Mouse (Mus musculus) gastrocnemius, adult 2 months (tissue): ENCODE measurements at regions not wholly inside any gene's neighbourhood (a gene's known extent, or its start where the extent isn't known, plus 50 kb on each side); places are given as distances from the start of the nearest gene placed in this dataset.
"Not testable (repeated sequence)": the region's sequence is repeated elsewhere in the genome, so short reads cannot be mapped to it uniquely, and the experiment has no call there.

ENCODE experiments used
- DNase-seq: peaks from one replicate; pipeline ENCODE4 v3.0.0; 2022
- H3K27ac ChIP-seq: fragments of 200-600 bp; 2 replicates; pipeline ENCODE4 v1.8.1; 2022; ENCODE audit warnings: mild to moderate bottlenecking
- H3K4me3 ChIP-seq: fragments of 200-600 bp; 2 replicates; pipeline ENCODE4 v1.8.1; 2022; ENCODE audit warnings: mild to moderate bottlenecking, moderate library complexity
- CTCF ChIP-seq: fragments of 200-600 bp; IDR thresholded peaks from 2 replicates; pipeline ENCODE4 v1.8.1; 2022; ENCODE audit warnings: antibody characterized with exemption, mild to moderate bottlenecking, moderate library complexity
- intact Hi-C: fragments of 180-260 bp; cut with DNase I; formaldehyde crosslinking; loops from one replicate; pipeline ENCODE4 v1.15.1; 2025

GRCm38 (mm10) chr6:100416046-100416445 lies 128.8 kb upstream of the Rybp start:
- DNase-seq = no peak
- Histone ChIP-seq H3K4me3 (no peak overlapping the region), H3K27ac (no peak overlapping the region)
- TF ChIP-seq CTCF = no peak
- intact Hi-C loops = no loop called here

GRCm38 (mm10) chr6:100415514-100415913 lies 128.2 kb upstream of the Rybp start:
- DNase-seq = no peak
- intact Hi-C loops = no loop called here
- H3K4me3 ChIP-seq = no peak overlapping the region
- TF ChIP-seq CTCF = no peak
- H3K27ac ChIP-seq = no peak overlapping the region

- intact Hi-C loops = no loop called here
- H3K27ac ChIP-seq = no peak overlapping the region
- no peak for DNase-seq
- no peak overlapping the region for H3K4me3 ChIP-seq
- TF ChIP-seq CTCF = no peak
These were observed 127.6 kb upstream of the Rybp start for GRCm38 (mm10) chr6:100414836-100415235.

DNA sequence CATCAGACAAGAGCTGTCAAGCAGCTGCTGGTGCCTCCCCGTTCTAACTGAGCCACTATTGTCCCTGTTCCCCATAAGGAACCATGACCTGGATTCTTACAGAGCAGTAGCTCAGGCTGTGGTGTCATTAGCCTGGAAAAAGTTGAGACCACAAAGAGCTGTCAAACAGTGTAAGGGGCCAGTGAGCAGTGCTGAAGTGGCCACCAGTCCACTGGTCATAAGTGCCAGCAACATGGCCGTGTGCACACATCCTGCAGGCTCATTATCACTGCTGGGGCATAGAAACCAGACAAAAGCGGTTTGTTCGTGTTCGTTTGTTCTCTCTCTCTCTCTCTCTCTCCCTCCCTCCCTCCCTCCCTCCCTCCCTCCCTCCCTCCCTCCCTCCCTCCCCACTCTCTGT lies 125.2 kb upstream of the Rybp start:
- no peak for DNase-seq
- intact Hi-C loops = no loop called here
- Histone ChIP-seq H3K4me3 (no peak overlapping the region), H3K27ac (no peak overlapping the region)
- no peak for TF ChIP-seq CTCF

- no peak overlapping the region for H3K4me3 ChIP-seq
- TF ChIP-seq CTCF = no peak
- intact Hi-C loops = no loop called here
- DNase-seq = no peak
- H3K27ac ChIP-seq = no peak overlapping the region
These were observed 124.7 kb upstream of the Rybp start for GRCm38 (mm10) chr6:100411968-100412367.

- intact Hi-C loops = no loop called here
- H3K27ac ChIP-seq = no peak overlapping the region
- no peak for DNase-seq
- H3K4me3 ChIP-seq = no peak overlapping the region
- TF ChIP-seq CTCF = no peak
These were observed 122.9 kb upstream of the Rybp start for GRCm38 (mm10) chr6:100410067-100410631.

DNA sequence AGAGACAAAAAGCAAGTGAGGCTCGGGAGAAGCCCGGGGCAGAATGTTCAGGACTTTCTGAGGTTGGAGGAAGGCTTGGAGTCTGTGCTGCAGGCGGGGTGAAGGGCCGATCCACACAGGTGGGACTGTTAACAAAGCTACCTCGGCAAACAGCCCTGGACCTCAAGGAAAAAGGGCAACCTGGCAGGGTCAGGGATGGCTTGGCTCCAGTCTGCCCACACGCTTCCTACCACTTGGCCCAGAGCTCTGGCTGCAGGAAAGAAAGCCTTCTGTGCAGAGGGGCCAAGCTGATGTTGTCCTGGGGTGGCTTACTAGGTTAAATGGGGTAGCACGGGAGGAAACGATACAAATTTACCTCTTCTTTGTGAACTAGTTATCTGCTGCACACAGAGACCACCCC lies 121.5 kb upstream of the Rybp start:
- intact Hi-C loops = no loop called here

DNA sequence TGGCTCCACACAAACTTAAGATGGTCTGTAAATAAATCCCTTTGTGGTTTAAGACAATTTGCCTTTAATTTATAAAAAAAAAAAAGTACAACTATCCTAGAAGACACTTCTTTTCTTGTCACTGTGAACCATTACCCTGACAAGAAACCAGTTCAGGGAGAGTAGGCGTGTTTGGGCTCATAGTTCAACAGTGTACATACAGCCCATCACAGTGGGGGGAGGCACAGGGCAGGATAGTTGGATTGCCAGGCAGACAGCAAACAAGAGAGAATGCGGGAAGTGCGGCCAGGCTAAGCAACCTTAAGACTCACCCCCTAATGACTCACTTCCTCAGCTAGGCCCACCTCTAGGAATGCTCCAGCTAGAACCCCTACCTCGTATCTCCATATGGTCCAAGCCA lies 119.2 kb upstream of the Rybp start:
- TF ChIP-seq CTCF = no peak
- intact Hi-C loops = no loop called here
- no peak for DNase-seq

More for the DNA sequence above, 121.5 kb upstream of the Rybp start:
- TF ChIP-seq CTCF = no peak
- Histone ChIP-seq H3K27ac (no peak overlapping the region), H3K4me3 (no peak overlapping the region)
- no peak for DNase-seq

GRCm38 (mm10) chr6:100404161-100404560 lies 116.9 kb upstream of the Rybp start:
- TF ChIP-seq CTCF = no peak
- no peak overlapping the region for H3K27ac ChIP-seq
- H3K4me3 ChIP-seq = no peak overlapping the region
- DNase-seq = no peak
- intact Hi-C loops = no loop called here

More for the DNA sequence above, 119.2 kb upstream of the Rybp start:
- Histone ChIP-seq H3K27ac (no peak overlapping the region), H3K4me3 (no peak overlapping the region)

DNA sequence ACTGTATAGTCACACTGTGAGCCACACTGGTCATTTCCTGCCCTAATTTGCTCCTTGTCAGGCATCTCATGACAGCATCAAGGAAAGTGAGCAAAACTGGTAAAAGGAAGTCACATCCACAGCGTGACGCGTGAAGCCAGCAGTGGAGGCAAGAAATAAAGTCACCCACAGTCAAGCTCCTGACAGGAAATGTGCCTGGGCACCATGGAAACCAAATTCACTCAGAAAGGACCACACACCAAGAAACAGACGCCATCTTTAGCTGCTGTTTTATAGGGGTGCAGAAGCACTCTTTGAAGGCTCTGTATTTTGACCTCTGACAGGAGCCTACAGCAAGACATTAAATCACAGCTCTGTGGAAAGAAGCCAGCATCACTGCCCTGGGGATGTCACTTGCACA lies 115.4 kb upstream of the Rybp start:
- no peak overlapping the region for H3K4me3 ChIP-seq
- TF ChIP-seq CTCF = no peak
- DNase-seq = no peak

GRCm38 (mm10) chr6:100401728-100402127 lies 114.4 kb upstream of the Rybp start:
- no peak overlapping the region for H3K27ac ChIP-seq
- DNase-seq = no peak
- no peak overlapping the region for H3K4me3 ChIP-seq
- no peak for TF ChIP-seq CTCF
- intact Hi-C loops = no loop called here

More for the DNA sequence above, 115.4 kb upstream of the Rybp start:
- intact Hi-C loops = no loop called here
- H3K27ac ChIP-seq = no peak overlapping the region

- H3K27ac ChIP-seq, DNase-seq, intact Hi-C loops, H3K4me3 ChIP-seq: not testable (repeated sequence)
These were observed 112.1 kb upstream of the Rybp start for GRCm38 (mm10) chr6:100399387-100399786.

GRCm38 (mm10) chr6:100396311-100397200 lies 109.3 kb upstream of the Rybp start:
- no peak overlapping the region for H3K27ac ChIP-seq
- no peak overlapping the region for H3K4me3 ChIP-seq
- intact Hi-C loops = no loop called here
- no peak for DNase-seq
- TF ChIP-seq CTCF = no peak
